Mouse (Mus musculus): ENCODE measurements around the gene Zmat5. TPM values are rescaled to one million over a fixed set of nuclear protein-coding genes. Genes with fewer than 3 reads are reported as not detected.

The Zmat5 gene
- polyA plus RNA-seq, 1 experiment, result 62.6 TPM

DNA sequence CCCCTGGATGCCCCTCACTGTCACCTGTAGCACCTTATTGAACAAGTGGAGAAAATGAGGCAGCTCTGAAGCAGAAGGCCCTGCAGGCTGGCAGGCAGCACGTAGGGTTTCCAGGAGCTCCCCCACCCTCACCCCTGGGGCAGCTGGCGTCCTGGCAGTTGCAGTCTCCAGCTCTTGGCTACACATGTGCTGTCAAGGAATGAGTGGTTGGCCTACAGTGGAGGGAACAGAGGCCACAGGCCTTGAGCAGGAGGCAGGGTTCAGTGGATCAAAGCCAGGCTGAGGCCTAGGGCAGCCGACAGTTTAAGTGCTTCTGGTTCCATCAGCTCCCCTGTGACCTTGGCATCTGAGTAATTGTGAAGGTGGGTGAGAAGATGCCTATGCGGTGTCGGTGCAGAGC is 26.4 kb downstream of the Zmat5 start:
- Histone ChIP-seq H3K27me3 (replicated peaks; ENCODE audit: control insufficient read depth, insufficient read depth, low read length) (no peaks in the 10 kb centered on the region), H3K36me3 (ENCODE audit: control insufficient read depth, insufficient read depth, low read length) (no peaks in the 10 kb centered on the region), H3K27ac (ENCODE audit: insufficient read depth, low read depth, low read length) (no peak overlapping the region), H3K4me1 (ENCODE audit: control insufficient read depth, insufficient read depth, low read length) (no peaks in the 10 kb centered on the region), H3K4me3 (ENCODE audit: insufficient read depth, low read depth, low read length) (no peak overlapping the region)
- no peak for DNase-seq
- TF ChIP-seq CTCF (conservative IDR thresholded peaks at IDR 0.05; ENCODE audit: insufficient read depth, insufficient read length, low read depth, low read length) (no peak), POLR2A (IDR thresholded peaks at IDR 0.05; ENCODE audit: low read depth, low read length) (no peak)
- 84% methylated on average over 5 of the region's 5 CpGs for WGBS

DNA sequence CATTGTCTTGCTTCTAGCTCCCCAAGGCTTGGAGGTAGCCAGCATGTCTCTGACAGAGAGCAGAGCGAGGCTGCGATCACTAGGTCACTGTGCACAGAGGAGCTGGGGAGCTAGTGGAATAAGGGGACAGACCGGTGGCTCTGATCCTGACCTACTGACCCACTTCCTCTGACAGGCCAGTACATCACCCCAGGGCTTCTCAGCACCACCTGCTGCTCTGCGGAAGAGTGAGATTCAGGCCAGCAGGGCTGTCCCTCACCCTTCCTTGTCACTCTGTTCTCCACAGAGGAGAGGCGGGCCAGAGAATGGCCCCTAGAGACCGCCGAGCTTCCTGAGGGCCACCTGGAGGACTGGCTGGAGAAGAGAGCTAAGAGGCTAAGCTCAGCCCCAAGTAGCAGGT is 27.3 kb downstream of the Zmat5 start:
- Histone ChIP-seq H3K36me3 (ENCODE audit: control insufficient read depth, insufficient read depth, low read length) (no peaks in the 10 kb centered on the region), H3K4me3 (ENCODE audit: insufficient read depth, low read depth, low read length) (no peak overlapping the region), H3K27me3 (replicated peaks; ENCODE audit: control insufficient read depth, insufficient read depth, low read length) (no peaks in the 10 kb centered on the region), H3K27ac (ENCODE audit: insufficient read depth, low read depth, low read length) (no peak overlapping the region), H3K4me1 (ENCODE audit: control insufficient read depth, insufficient read depth, low read length) (no peaks in the 10 kb centered on the region)
- no peak for DNase-seq
- 81% methylated on average over 7 of the region's 7 CpGs for WGBS
- TF ChIP-seq POLR2A (IDR thresholded peaks at IDR 0.05; ENCODE audit: low read depth, low read length), result no peak
- no peak for TF ChIP-seq CTCF (conservative IDR thresholded peaks at IDR 0.05; ENCODE audit: insufficient read depth, insufficient read length, low read depth, low read length)

DNA sequence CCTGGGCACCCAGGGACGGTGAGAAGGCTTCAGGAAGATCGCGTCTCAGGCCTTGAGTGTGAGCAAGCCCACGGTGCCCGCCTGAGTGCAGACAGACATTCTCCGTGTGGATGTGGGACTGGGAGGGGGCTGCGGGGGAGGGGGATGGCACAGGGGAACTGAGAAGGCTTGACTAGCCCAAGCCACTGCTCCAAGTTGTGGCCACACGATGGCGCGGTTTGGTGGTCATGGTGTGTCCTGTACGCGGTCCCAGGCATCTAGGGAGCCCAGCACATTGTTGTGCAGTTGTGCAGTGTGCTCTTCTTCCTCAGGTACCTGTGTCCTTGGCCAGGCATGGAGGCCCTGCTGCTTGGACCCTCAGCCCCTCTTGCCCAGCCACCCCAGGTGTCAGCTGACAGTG is 29.7 kb downstream of the Zmat5 start:
- Histone ChIP-seq H3K4me3 (ENCODE audit: insufficient read depth, low read depth, low read length) (no peak overlapping the region), H3K4me1 (ENCODE audit: control insufficient read depth, insufficient read depth, low read length) (no peaks in the 10 kb centered on the region), H3K27me3 (replicated peaks; ENCODE audit: control insufficient read depth, insufficient read depth, low read length) (no peaks in the 10 kb centered on the region), H3K27ac (ENCODE audit: insufficient read depth, low read depth, low read length) (no peak overlapping the region), H3K36me3 (ENCODE audit: control insufficient read depth, insufficient read depth, low read length) (no peaks in the 10 kb centered on the region)
- 58% methylated on average over 12 of the region's 12 CpGs for WGBS
- TF ChIP-seq CTCF (conservative IDR thresholded peaks at IDR 0.05; ENCODE audit: insufficient read depth, insufficient read length, low read depth, low read length) (no peak), POLR2A (IDR thresholded peaks at IDR 0.05; ENCODE audit: low read depth, low read length) (no peak)
- no peak for DNase-seq

DNA sequence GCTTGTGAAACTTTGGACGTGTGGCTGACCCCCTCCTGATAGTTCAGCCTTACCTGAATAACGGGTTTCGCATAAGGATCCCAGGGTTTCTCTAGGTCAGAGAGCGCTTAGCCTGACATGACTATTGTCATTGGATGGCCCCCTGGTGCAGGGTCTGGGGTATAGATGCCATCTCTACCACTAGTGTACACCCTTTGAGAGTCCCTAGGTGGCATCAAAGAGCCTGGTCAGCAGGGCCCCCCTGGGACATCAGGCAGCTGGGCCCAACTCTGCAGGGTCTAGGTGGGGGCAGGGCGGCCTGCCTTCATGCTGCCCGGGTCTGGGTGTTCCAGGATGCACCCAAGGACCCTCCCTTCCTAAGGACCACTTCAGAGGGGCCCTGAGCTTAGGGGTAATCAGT is 31.9 kb downstream of the Zmat5 start:
- no peak for DNase-seq
- WGBS, result 66% methylated on average over 6 of the region's 6 CpGs
- H3K27me3 ChIP-seq (replicated peaks; ENCODE audit: control insufficient read depth, insufficient read depth, low read length), result no peaks in the 10 kb centered on the region

DNA sequence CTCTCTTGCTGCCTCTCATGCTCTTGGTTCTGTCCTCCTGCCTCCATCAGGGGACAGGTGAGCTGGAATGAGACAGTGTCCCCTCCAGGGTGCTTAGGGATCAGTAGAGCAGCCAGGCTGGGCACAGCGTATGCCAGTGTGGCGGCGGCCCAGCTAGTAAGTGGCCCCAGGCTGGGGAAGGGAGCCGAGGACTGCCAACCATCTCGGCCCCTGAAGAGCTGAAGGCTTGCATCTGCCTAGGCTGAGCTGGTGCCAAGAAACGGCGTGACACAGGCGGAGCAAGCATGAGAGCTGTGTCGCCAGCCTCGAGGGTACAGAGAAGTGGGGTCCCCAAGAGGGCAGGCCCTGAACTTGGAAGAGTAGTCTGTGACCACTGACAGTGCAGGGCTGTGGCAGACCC is 33.2 kb downstream of the Zmat5 start:
- Histone ChIP-seq H3K27me3 (replicated peaks; ENCODE audit: control insufficient read depth, insufficient read depth, low read length) (no peaks in the 10 kb centered on the region), H3K27ac (ENCODE audit: insufficient read depth, low read depth, low read length) (no peak overlapping the region), H3K36me3 (ENCODE audit: control insufficient read depth, insufficient read depth, low read length) (no peaks in the 10 kb centered on the region), H3K4me1 (ENCODE audit: control insufficient read depth, insufficient read depth, low read length) (no peaks in the 10 kb centered on the region), H3K4me3 (ENCODE audit: insufficient read depth, low read depth, low read length) (no peak overlapping the region)
- TF ChIP-seq CTCF (conservative IDR thresholded peaks at IDR 0.05; ENCODE audit: insufficient read depth, insufficient read length, low read depth, low read length) (no peak), POLR2A (IDR thresholded peaks at IDR 0.05; ENCODE audit: low read depth, low read length) (no peak)
- DNase-seq, result no peak
- 87% methylated on average over 10 of the region's 10 CpGs for WGBS

More for the DNA sequence above, 31.9 kb downstream of the Zmat5 start:
- no peaks in the 10 kb centered on the region for H3K4me1 ChIP-seq (ENCODE audit: control insufficient read depth, insufficient read depth, low read length)
- H3K36me3 ChIP-seq (ENCODE audit: control insufficient read depth, insufficient read depth, low read length), result no peaks in the 10 kb centered on the region
- H3K27ac ChIP-seq (ENCODE audit: insufficient read depth, low read depth, low read length), result no peak overlapping the region
- H3K4me3 ChIP-seq (ENCODE audit: insufficient read depth, low read depth, low read length), result no peak overlapping the region
- TF ChIP-seq CTCF (conservative IDR thresholded peaks at IDR 0.05; ENCODE audit: insufficient read depth, insufficient read length, low read depth, low read length) (no peak), POLR2A (IDR thresholded peaks at IDR 0.05; ENCODE audit: low read depth, low read length) (no peak)

DNA sequence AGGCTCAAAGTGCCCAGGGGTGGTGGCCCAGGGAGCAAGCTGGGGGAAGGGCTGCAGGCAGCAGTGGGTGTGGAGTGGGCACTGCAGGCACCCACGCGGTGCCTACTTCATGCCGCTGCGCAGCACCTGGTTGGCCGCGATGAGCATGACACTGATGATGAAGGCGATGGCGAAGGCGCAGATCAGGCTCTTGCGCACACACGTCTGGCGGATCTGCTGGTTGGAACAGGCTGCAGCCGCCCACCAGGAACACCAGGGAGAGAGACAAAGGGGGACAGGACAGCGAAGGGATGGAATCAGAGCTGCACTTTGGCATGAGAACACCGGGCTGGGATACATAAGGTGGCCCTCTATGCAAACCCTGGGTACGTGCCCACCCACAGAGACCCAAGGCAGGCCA is 34.2 kb downstream of the Zmat5 start:
- WGBS, result 94% methylated on average over 16 of the region's 16 CpGs
- DNase-seq, result no peak

DNA sequence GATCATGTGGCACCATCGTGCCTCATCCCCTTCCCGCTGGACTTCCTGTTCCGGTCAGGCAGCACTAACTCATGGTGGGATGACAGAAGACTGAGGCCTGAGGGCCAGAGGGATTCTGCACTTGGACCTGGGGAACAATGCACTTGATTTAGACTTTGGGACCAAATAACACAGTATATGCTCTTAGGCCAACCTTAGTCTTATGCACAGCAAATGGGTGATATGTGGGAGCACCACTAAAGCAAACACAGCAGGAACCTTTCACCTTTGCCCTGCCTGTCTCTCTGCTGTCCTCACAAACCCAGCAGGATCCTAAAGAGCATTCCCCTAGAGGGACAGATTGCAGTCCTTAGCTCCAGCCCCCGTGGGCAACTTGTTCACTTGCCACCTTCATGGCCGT is 36.3 kb downstream of the Zmat5 start:
- DNase-seq, result no peak
- H3K27me3 ChIP-seq (replicated peaks; ENCODE audit: control insufficient read depth, insufficient read depth, low read length), result 0 out of 2 replicates have a peak, but pooled peaks cover under 1% of the 10 kb centered on the region

More for the DNA sequence above, 34.2 kb downstream of the Zmat5 start:
- Histone ChIP-seq H3K36me3 (ENCODE audit: control insufficient read depth, insufficient read depth, low read length) (no peaks in the 10 kb centered on the region), H3K4me1 (ENCODE audit: control insufficient read depth, insufficient read depth, low read length) (no peaks in the 10 kb centered on the region), H3K4me3 (ENCODE audit: insufficient read depth, low read depth, low read length) (no peak overlapping the region), H3K27ac (ENCODE audit: insufficient read depth, low read depth, low read length) (no peak overlapping the region), H3K27me3 (replicated peaks; ENCODE audit: control insufficient read depth, insufficient read depth, low read length) (no peaks in the 10 kb centered on the region)
- TF ChIP-seq POLR2A (IDR thresholded peaks at IDR 0.05; ENCODE audit: low read depth, low read length) (no peak), CTCF (conservative IDR thresholded peaks at IDR 0.05; ENCODE audit: insufficient read depth, insufficient read length, low read depth, low read length) (no peak)

More for the DNA sequence above, 36.3 kb downstream of the Zmat5 start:
- Histone ChIP-seq H3K27ac (ENCODE audit: insufficient read depth, low read depth, low read length) (no peak overlapping the region), H3K4me3 (ENCODE audit: insufficient read depth, low read depth, low read length) (no peak overlapping the region), H3K36me3 (ENCODE audit: control insufficient read depth, insufficient read depth, low read length) (no peaks in the 10 kb centered on the region), H3K4me1 (ENCODE audit: control insufficient read depth, insufficient read depth, low read length) (no peaks in the 10 kb centered on the region)
- 36% methylated on average over 5 of the region's 5 CpGs for WGBS
- TF ChIP-seq POLR2A (IDR thresholded peaks at IDR 0.05; ENCODE audit: low read depth, low read length) (no peak), CTCF (conservative IDR thresholded peaks at IDR 0.05; ENCODE audit: insufficient read depth, insufficient read length, low read depth, low read length) (no peak)

All from kidney, adult 2 months (tissue).